Mouse (Mus musculus): ENCODE data around the gene Cracr2b.

Cracr2b gene

GRCm38 (mm10) chr7:141483114-141483653 lies 22.3 kb downstream of the Cracr2b start:
- intact Hi-C loops (cut with DNase I): loop anchor here (5.0 kb wide), 1 partner anchor 184 kb away; no protein-coding TSS in a partner anchor

GRCm38 (mm10) chr7:141484186-141485120 lies 23.6 kb downstream of the Cracr2b start:
- intact Hi-C loops (cut with DNase I): loop anchor here (5.0 kb wide), 1 partner anchor 183 kb away; no protein-coding TSS in a partner anchor

GRCm38 (mm10) chr7:141485186-141485585 lies 24.3 kb downstream of the Cracr2b start:
- intact Hi-C loops (cut with DNase I): no loop called here

- intact Hi-C loops (cut with DNase I): no loop called here
These were observed 24.7 kb downstream of the Cracr2b start for GRCm38 (mm10) chr7:141485606-141486005.

GRCm38 (mm10) chr7:141486239-141486638 lies 25.3 kb downstream of the Cracr2b start:
- intact Hi-C loops (cut with DNase I): no loop called here

- intact Hi-C loops (cut with DNase I): no loop called here
These were observed 26.2 kb downstream of the Cracr2b start for GRCm38 (mm10) chr7:141487141-141487540.

- intact Hi-C loops (cut with DNase I): no loop called here
These were observed 30.3 kb downstream of the Cracr2b start for GRCm38 (mm10) chr7:141491151-141491550.

GRCm38 (mm10) chr7:141492738-141493137 lies 31.8 kb downstream of the Cracr2b start:
- intact Hi-C loops (cut with DNase I): no loop called here

- intact Hi-C loops (cut with DNase I): no loop called here
These were observed 32.8 kb downstream of the Cracr2b start for GRCm38 (mm10) chr7:141493729-141494128.

GRCm38 (mm10) chr7:141495379-141495778 lies 34.5 kb downstream of the Cracr2b start:
- intact Hi-C loops (cut with DNase I): no loop called here

GRCm38 (mm10) chr7:141495940-141496339 lies 35.0 kb downstream of the Cracr2b start:
- intact Hi-C loops (cut with DNase I): no loop called here

- intact Hi-C loops (cut with DNase I): no loop called here
These were observed 36.7 kb downstream of the Cracr2b start for GRCm38 (mm10) chr7:141497600-141497999.

- intact Hi-C loops (cut with DNase I): no loop called here
These were observed 41.1 kb downstream of the Cracr2b start for GRCm38 (mm10) chr7:141501820-141502555.

- intact Hi-C loops (cut with DNase I): no loop called here
These were observed 41.6 kb downstream of the Cracr2b start for GRCm38 (mm10) chr7:141502556-141502905.

GRCm38 (mm10) chr7:141506278-141506677 lies 45.4 kb downstream of the Cracr2b start:
- intact Hi-C loops (cut with DNase I): no loop called here

GRCm38 (mm10) chr7:141508160-141508559 lies 47.3 kb downstream of the Cracr2b start:
- intact Hi-C loops (cut with DNase I): no loop called here

GRCm38 (mm10) chr7:141510196-141510595 lies 49.3 kb downstream of the Cracr2b start:
- intact Hi-C loops (cut with DNase I): no loop called here

GRCm38 (mm10) chr7:141510681-141511191 lies 49.8 kb downstream of the Cracr2b start:
- intact Hi-C loops (cut with DNase I): no loop called here

All from adrenal gland (tissue).